Mouse (Mus musculus): ENCODE data around the gene Krtap1-3.

DNA sequence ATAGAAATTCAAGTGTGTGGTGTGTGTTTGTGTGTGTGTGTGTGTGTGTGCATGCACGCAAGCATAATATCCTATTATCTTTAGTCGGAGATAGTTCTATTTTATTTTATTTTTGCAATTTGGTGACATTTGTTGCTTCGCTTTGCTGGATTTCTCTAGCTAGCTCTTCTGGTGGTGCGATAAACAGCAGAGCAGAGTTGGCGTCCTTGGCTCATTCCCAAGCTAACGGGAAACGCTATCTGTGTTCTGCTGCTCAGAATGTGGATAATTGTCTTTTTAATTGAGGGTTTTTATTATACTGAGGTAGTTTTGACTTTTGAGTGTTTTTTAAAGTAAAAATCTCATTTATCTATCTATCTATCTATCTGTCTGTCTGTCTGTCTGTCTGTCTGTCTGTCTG lies 6.0 kb downstream of the Krtap1-3 start:
- TF ChIP-seq CTCF (conservative IDR thresholded peaks at IDR 0.05; ENCODE audit: insufficient read depth, insufficient read length, low read depth, low read length), result no peak
- TF ChIP-seq POLR2A (IDR thresholded peaks at IDR 0.05; ENCODE audit: low read depth, low read length), result no peak
